Mouse (Mus musculus) left cerebral cortex, adult 11 months (tissue): Measurements from ENCODE around the gene 4921517D22Rik.

Experiments
- DNase-seq: peaks from one replicate; pipeline ENCODE4 v3.0.0; 2022; ENCODE audit warnings: low spot score

4921517D22Rik gene

GRCm38 (mm10) chr13:59657781-59658180 is 36.1 kb downstream of the 4921517D22Rik start:
- no peak for DNase-seq

- DNase-seq: no peak
Observed at GRCm38 (mm10) chr13:59656975-59657388, 36.9 kb downstream of the 4921517D22Rik start.

GRCm38 (mm10) chr13:59656316-59656832 is 37.5 kb downstream of the 4921517D22Rik start:
- no peak for DNase-seq

GRCm38 (mm10) chr13:59655718-59656315 is 38.1 kb downstream of the 4921517D22Rik start:
- no peak for DNase-seq

GRCm38 (mm10) chr13:59654465-59654864 is 39.4 kb downstream of the 4921517D22Rik start:
- DNase-seq: no peak

GRCm38 (mm10) chr13:59653136-59653535 is 40.8 kb downstream of the 4921517D22Rik start:
- DNase-seq: no peak

- DNase-seq: no peak
Observed at GRCm38 (mm10) chr13:59652651-59653050, 41.3 kb downstream of the 4921517D22Rik start.

GRCm38 (mm10) chr13:59649781-59650180 is 44.1 kb downstream of the 4921517D22Rik start:
- no peak for DNase-seq

GRCm38 (mm10) chr13:59648598-59648997 is 45.3 kb downstream of the 4921517D22Rik start:
- no peak for DNase-seq

- no peak for DNase-seq
Observed at GRCm38 (mm10) chr13:59647484-59647883, 46.4 kb downstream of the 4921517D22Rik start.

GRCm38 (mm10) chr13:59646674-59647244 is 47.1 kb downstream of the 4921517D22Rik start:
- no peak for DNase-seq

- DNase-seq: no peak
Observed at GRCm38 (mm10) chr13:59645491-59645890, 48.4 kb downstream of the 4921517D22Rik start.

GRCm38 (mm10) chr13:59642818-59643217 is 51.1 kb downstream of the 4921517D22Rik start:
- no peak for DNase-seq

GRCm38 (mm10) chr13:59640178-59640440 is 53.8 kb downstream of the 4921517D22Rik start:
- DNase-seq: no peak

- no peak for DNase-seq
Observed at GRCm38 (mm10) chr13:59639368-59640177, 54.3 kb downstream of the 4921517D22Rik start.

- DNase-seq: no peak
Observed at GRCm38 (mm10) chr13:59637800-59638199, 56.1 kb downstream of the 4921517D22Rik start.
